Mouse (Mus musculus) CH12.LX (cell line): ENCODE results near the gene Mpzl1. TPM values are rescaled to one million over a fixed set of nuclear protein-coding genes. Genes with fewer than 3 reads are reported as not detected.

Source experiments
- DNase-seq: peaks from one replicate; pipeline ENCODE4 v3.0.0-alpha.2; 2013; ENCODE audit errors: extremely low read depth
- H3K27ac ChIP-seq: 2 replicates; pipeline ENCODE4 v1.5.1; 2012; ENCODE audit warnings: low read depth, mild to moderate bottlenecking, control low read depth, moderate library complexity; ENCODE audit not compliant: insufficient read depth
- H3K27me3 ChIP-seq: replicated peaks from 2 replicates; pipeline ENCODE3; 2012; ENCODE audit warnings: inconsistent platforms
- H3K36me3 ChIP-seq, 2 experiments: replicated peaks in 1 of 2; 2 replicates each; pipeline versions ENCODE3 to v1.6.1; 2012; ENCODE audit warnings: inconsistent platforms in 1 of 2, low read length in 1 of 2, mild to moderate bottlenecking in 1 of 2, mixed read lengths in 1 of 2, moderate library complexity in 1 of 2; ENCODE audit not compliant: control insufficient read depth in 1 of 2, insufficient read depth in 1 of 2
- H3K4me1 ChIP-seq, 2 experiments: 2 replicates each; pipeline ENCODE4 v1.6.1; 2012; ENCODE audit warnings: inconsistent platforms in 1 of 2, moderate library complexity in 1 of 2; ENCODE audit not compliant: insufficient read depth in 2 of 2, control insufficient read depth in 1 of 2
- H3K4me2 ChIP-seq: 2 replicates; pipeline ENCODE4 v1.6.1; 2012; ENCODE audit warnings: low read depth, mild to moderate bottlenecking, control low read depth; ENCODE audit not compliant: poor library complexity, insufficient read depth, severe bottlenecking
- H3K4me3 ChIP-seq, 3 experiments: fragments of 150-350 bp in 1 of 3; sonication (generic) in 1 of 3; replicated peaks in 1 of 3; 2 replicates each; pipeline versions ENCODE3 to v1.5.1; 2011 to 2012; ENCODE audit warnings: low read depth in 2 of 3, low read length in 2 of 3, mild to moderate bottlenecking in 2 of 3, moderate library complexity in 2 of 3, control low read depth in 1 of 3, improper control_type of control experiment in 1 of 3, inconsistent platforms in 1 of 3, mixed read lengths in 1 of 3; ENCODE audit not compliant: poor library complexity in 1 of 3
- H3K79me2 ChIP-seq: replicated peaks from 2 replicates; pipeline ENCODE4 v1.6.1; 2012; ENCODE audit warnings: mild to moderate bottlenecking, moderate library complexity; ENCODE audit not compliant: control insufficient read depth, poor library complexity, insufficient read depth, severe bottlenecking; ENCODE audit errors: extremely low read depth
- H3K9ac ChIP-seq: 2 replicates; pipeline ENCODE4 v1.6.1; 2012; ENCODE audit warnings: low read depth, mild to moderate bottlenecking, control low read depth, moderate library complexity; ENCODE audit not compliant: insufficient read depth
- H3K9me3 ChIP-seq: replicated peaks from 2 replicates; pipeline ENCODE3; 2012; ENCODE audit warnings: low read length, inconsistent platforms, mixed read lengths
- BHLHE40 ChIP-seq: IDR thresholded peaks from 2 replicates; pipeline ENCODE4 v1.6.1; 2011; ENCODE audit warnings: mild to moderate bottlenecking, low read depth, low read length, improper control_type of control experiment
- CHD1 ChIP-seq: IDR thresholded peaks from 2 replicates; pipeline ENCODE4 v1.6.1; 2012; ENCODE audit warnings: low read depth, low read length, improper control_type of control experiment, inconsistent platforms
- CHD2 ChIP-seq: IDR thresholded peaks from 2 replicates; pipeline ENCODE4 v1.6.1; 2011; ENCODE audit warnings: low read length, improper control_type of control experiment
- CTCF ChIP-seq, 2 experiments: IDR thresholded peaks in 1 of 2; conservative IDR thresholded peaks in 1 of 2; 2 replicates each; pipeline ENCODE4 v1.5.1; 2011 to 2012; ENCODE audit warnings: low read depth in 2 of 2, low read length in 2 of 2, improper control_type of control experiment in 1 of 2, inconsistent platforms in 1 of 2, mild to moderate bottlenecking in 1 of 2, moderate library complexity in 1 of 2
- E2F4 ChIP-seq: IDR thresholded peaks from 2 replicates; pipeline ENCODE4 v1.6.1; 2011; ENCODE audit warnings: low read depth, low read length, improper control_type of control experiment; ENCODE audit not compliant: insufficient replicate concordance
- ELF1 ChIP-seq: IDR thresholded peaks from 2 replicates; pipeline ENCODE4 v1.6.1; 2014; ENCODE audit warnings: low read depth, mild to moderate bottlenecking, inconsistent platforms, low read length, improper control_type of control experiment
- EP300 ChIP-seq: IDR thresholded peaks from 2 replicates; pipeline ENCODE4 v1.6.1; 2011; ENCODE audit warnings: low read length, improper control_type of control experiment
- ETS1 ChIP-seq: conservative IDR thresholded peaks from 2 replicates; pipeline ENCODE4 v1.6.1; 2012; ENCODE audit warnings: low read depth, mild to moderate bottlenecking, inconsistent platforms, low read length, improper control_type of control experiment, moderate library complexity
- GABPA ChIP-seq: IDR thresholded peaks from 2 replicates; pipeline ENCODE4 v1.6.1; 2012; ENCODE audit warnings: low read depth, low read length, improper control_type of control experiment, inconsistent platforms; ENCODE audit not compliant: insufficient replicate concordance
- HCFC1 ChIP-seq: IDR thresholded peaks from 2 replicates; pipeline ENCODE4 v1.6.1; 2012; ENCODE audit warnings: low read depth, mild to moderate bottlenecking, inconsistent platforms, low read length, improper control_type of control experiment
- IRF4 ChIP-seq: IDR thresholded peaks from 2 replicates; pipeline ENCODE4 v1.6.1; 2014; ENCODE audit warnings: low read depth, mild to moderate bottlenecking, inconsistent platforms, low read length, improper control_type of control experiment
- JUN ChIP-seq: IDR thresholded peaks from 2 replicates; pipeline ENCODE4 v1.6.1; 2011; ENCODE audit warnings: low read depth, mild to moderate bottlenecking, low read length, improper control_type of control experiment, moderate library complexity; ENCODE audit not compliant: insufficient read depth
- JUND ChIP-seq: conservative IDR thresholded peaks from 2 replicates; pipeline ENCODE4 v1.6.1; 2011; ENCODE audit warnings: low read depth, low read length, improper control_type of control experiment
- KAT2A ChIP-seq: IDR thresholded peaks from 2 replicates; pipeline ENCODE4 v1.6.1; 2012; ENCODE audit warnings: low read length, improper control_type of control experiment, inconsistent platforms; ENCODE audit not compliant: insufficient replicate concordance
- MAFK ChIP-seq: IDR thresholded peaks from 2 replicates; pipeline ENCODE4 v1.6.1; 2011; ENCODE audit warnings: low read length, improper control_type of control experiment; ENCODE audit not compliant: insufficient replicate concordance
- MAX ChIP-seq: IDR thresholded peaks from 2 replicates; pipeline ENCODE4 v1.6.1; 2011; ENCODE audit warnings: low read length, improper control_type of control experiment
- MAZ ChIP-seq: IDR thresholded peaks from 2 replicates; pipeline ENCODE4 v1.6.1; 2012; ENCODE audit warnings: low read depth, mild to moderate bottlenecking, inconsistent platforms, low read length, improper control_type of control experiment, moderate library complexity
- MEF2A ChIP-seq: IDR thresholded peaks from 2 replicates; pipeline ENCODE4 v1.6.1; 2014; ENCODE audit warnings: low read depth, mild to moderate bottlenecking, inconsistent platforms, low read length, improper control_type of control experiment, borderline replicate concordance
- MXI1 ChIP-seq: IDR thresholded peaks from 2 replicates; pipeline ENCODE4 v1.6.1; 2011; ENCODE audit warnings: mild to moderate bottlenecking, low read depth, low read length, improper control_type of control experiment
- MYC ChIP-seq: IDR thresholded peaks from 2 replicates; pipeline ENCODE4 v1.6.1; 2011; ENCODE audit warnings: low read depth, mild to moderate bottlenecking, improper control_type of control experiment, low read length
- NELFE ChIP-seq: IDR thresholded peaks from 2 replicates; pipeline ENCODE4 v1.6.1; 2011; ENCODE audit warnings: low read depth, low read length, improper control_type of control experiment
- NRF1 ChIP-seq: IDR thresholded peaks from 2 replicates; pipeline ENCODE4 v1.6.1; 2014; ENCODE audit warnings: low read depth, mild to moderate bottlenecking, inconsistent platforms, low read length, improper control_type of control experiment, moderate library complexity
- PAX5 ChIP-seq: IDR thresholded peaks from 2 replicates; pipeline ENCODE4 v1.6.1; 2012; ENCODE audit warnings: low read length, inconsistent platforms, mixed read lengths
- POLR2A ChIP-seq: IDR thresholded peaks from 2 replicates; pipeline ENCODE4 v1.6.1; 2011; ENCODE audit warnings: low read depth, mild to moderate bottlenecking, improper control_type of control experiment, low read length
- POLR2AphosphoS2 ChIP-seq: IDR thresholded peaks from 2 replicates; pipeline ENCODE4 v1.6.1; 2011; ENCODE audit warnings: low read depth, low read length, improper control_type of control experiment
- RAD21 ChIP-seq: IDR thresholded peaks from 2 replicates; pipeline ENCODE4 v1.6.1; 2011; ENCODE audit warnings: low read depth, mild to moderate bottlenecking, low read length, improper control_type of control experiment, moderate library complexity
- RCOR1 ChIP-seq: conservative IDR thresholded peaks from 2 replicates; pipeline ENCODE4 v1.6.1; 2012; ENCODE audit warnings: low read depth, mild to moderate bottlenecking, inconsistent platforms, low read length, improper control_type of control experiment
- SIN3A ChIP-seq: IDR thresholded peaks from 2 replicates; pipeline ENCODE4 v1.6.1; 2012; ENCODE audit warnings: low read length, improper control_type of control experiment, inconsistent platforms
- TBP ChIP-seq: conservative IDR thresholded peaks from 2 replicates; pipeline ENCODE4 v1.6.1; 2011; ENCODE audit warnings: low read depth, low read length, improper control_type of control experiment
- TCF12 ChIP-seq: IDR thresholded peaks from 2 replicates; pipeline ENCODE4 v1.6.1; 2014; ENCODE audit warnings: low read depth, mild to moderate bottlenecking, inconsistent platforms, low read length, improper control_type of control experiment
- UBTF ChIP-seq: IDR thresholded peaks from 2 replicates; pipeline ENCODE4 v1.6.1; 2012; ENCODE audit warnings: low read depth, mild to moderate bottlenecking, inconsistent platforms, low read length, improper control_type of control experiment, moderate library complexity
- ZMIZ1 ChIP-seq: IDR thresholded peaks from 2 replicates; pipeline ENCODE4 v1.6.1; 2012; ENCODE audit warnings: low read depth, mild to moderate bottlenecking, inconsistent platforms, low read length, improper control_type of control experiment
- ZNF384 ChIP-seq: IDR thresholded peaks from 2 replicates; pipeline ENCODE4 v1.6.1; 2012; ENCODE audit warnings: low read depth, low read length, improper control_type of control experiment, inconsistent platforms
- dilution Hi-C: fragments of 300-500 bp; cut with MboI; formaldehyde crosslinking; loops from 2 replicates; pipeline ENCODE4 v1.14.3; 2020; ENCODE audit warnings: low sequenced_read_pairs; ENCODE audit not compliant: extremely low pct_unique_long_range_greater_than_20kb, extremely low pct_ligation_motif_present
- in situ Hi-C: fragments of 300-500 bp; cut with MboI; formaldehyde crosslinking; loops from 3 replicates; pipeline ENCODE4 v1.14.3; 2019; ENCODE audit warnings: low sequenced_read_pairs, low pct_ligation_motif_present, low pct_unique_long_range_greater_than_20kb, mixed read lengths
- polyA plus RNA-seq: library from polyadenylated mRNA; unstranded; fragments of >175 nt; gene quantifications from 2 replicates; pipeline ENCODE4 v1.2.1, GENCODE M21; 2012; ENCODE audit warnings: low read depth; ENCODE audit not compliant: insufficient read length
- total RNA-seq, 2 experiments: library from RNA; depleted of rRNA; stranded (reverse); fragments of 300-350 nt in 1 of 2; fragments of >200 nt in 1 of 2; gene quantifications; 2 replicates each; pipeline ENCODE4 v1.2.3; 2012 to 2014

Mpzl1 gene
- total and polyA plus RNA-seq, 3 experiments, result 2.8 to 6.7 (median 6.5) TPM

DNA sequence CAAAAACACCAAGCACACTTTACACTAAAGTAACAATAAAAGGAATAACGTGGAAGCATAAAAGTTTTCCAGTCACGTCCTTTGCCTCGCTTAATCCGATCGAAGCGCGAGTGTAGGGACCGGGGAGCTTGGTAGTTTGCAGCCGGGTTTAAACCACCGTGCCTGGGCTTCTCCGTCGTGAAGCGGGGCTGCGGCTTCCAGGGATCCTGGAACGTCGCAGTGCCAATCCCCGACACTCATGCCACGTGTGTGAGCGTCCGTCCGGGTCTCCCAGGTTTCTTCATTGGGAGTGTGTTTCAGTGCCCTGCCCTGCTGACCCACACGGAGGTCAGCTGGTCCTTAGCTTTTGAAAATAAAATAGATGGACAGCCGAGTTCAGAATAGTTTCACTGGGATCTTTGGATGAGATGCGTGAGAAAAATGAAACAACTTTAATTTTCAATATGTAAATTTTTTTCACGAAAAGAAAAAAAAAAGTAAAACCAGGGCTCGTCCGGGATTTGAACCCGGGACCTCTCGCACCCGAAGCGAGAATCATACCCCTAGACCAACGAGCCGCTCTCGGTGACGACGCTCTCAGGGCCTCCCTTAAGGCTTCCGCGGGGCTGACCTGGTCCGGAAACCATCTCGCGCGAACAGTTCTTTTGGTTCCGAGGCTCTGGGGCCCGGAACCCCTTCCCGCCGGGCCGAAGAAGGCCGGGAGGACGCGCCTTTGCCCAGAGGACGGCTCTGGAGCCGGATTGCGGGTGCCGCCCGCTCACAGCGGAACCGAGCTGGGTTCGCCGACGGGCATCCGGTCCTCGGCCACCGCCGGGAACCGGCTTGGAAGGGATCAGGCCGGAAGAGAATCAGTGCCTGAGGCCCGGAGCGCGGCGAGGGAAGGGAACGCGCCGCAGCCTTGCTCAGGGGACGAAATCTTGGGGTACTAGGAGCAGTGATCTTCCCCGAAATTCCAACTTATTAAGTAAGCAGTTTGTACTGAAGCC, 7.7 kb upstream of the Mpzl1 start:
- Histone ChIP-seq H3K36me3 (peaks cover 0 to under 1% of the 10 kb centered on the region in 2 experiments), H3K27ac (peak overlapping the region; percentile 2; the same call in 1 of the 2 replicates), H3K4me1 (peaks cover 0 to 3% of the 10 kb centered on the region in 2 experiments; a peak in 1 of 4 replicates), H3K27me3 (no peaks in the 10 kb centered on the region), H3K79me2 (no peaks in the 10 kb centered on the region), H3K9ac (peak overlapping the region; percentile 74), H3K4me2 (peak overlapping the region; percentile 39; the same call in 1 of the 2 replicates), H3K9me3 (no peaks in the 10 kb centered on the region), H3K4me3 (peak overlapping the region; percentile 65 to 96 (median 69))
- no peak for TF ChIP-seq EP300
- peak; percentile 88 for TF ChIP-seq KAT2A
- no peak for TF ChIP-seq CHD1
- no peak for TF ChIP-seq RAD21
- no peak for TF ChIP-seq CTCF (conservative IDR thresholded peaks at IDR 0.05 in 1 of 2, IDR thresholded peaks at IDR 0.05 in 1 of 2; ENCODE audit: low read depth in 2 of 2, low read length in 2 of 2)
- peak; percentile 72; the same call in 1 of the 2 replicates for TF ChIP-seq NELFE
- TF ChIP-seq ZMIZ1, result no peak
- no peak for TF ChIP-seq JUND
- TF ChIP-seq MXI1, result peak; percentile 71
- TF ChIP-seq MAFK, result peak; percentile 96
- peak; percentile 55; the same call in 1 of the 2 replicates for TF ChIP-seq IRF4
- TF ChIP-seq MEF2A, result 0 out of 2 replicates have a peak, but pooled peaks have one; percentile 40
- peak; percentile 96 for TF ChIP-seq ELF1
- peak; percentile 85 for TF ChIP-seq UBTF
- peak; percentile 53; the same call in 1 of the 2 replicates for TF ChIP-seq MYC
- 0 out of 2 replicates have a peak, but pooled peaks have one; percentile 8 for TF ChIP-seq BHLHE40
- TF ChIP-seq RCOR1, result no peak
- TF ChIP-seq MAX, result peak; percentile 76
- 0 out of 2 replicates have a peak, but pooled peaks have one; percentile 35 for TF ChIP-seq POLR2AphosphoS2
- TF ChIP-seq SIN3A, result peak; percentile 64; the same call in 1 of the 2 replicates
- TF ChIP-seq TBP, result peak; percentile 99
- no peak for TF ChIP-seq JUN
- no peak for TF ChIP-seq PAX5
- TF ChIP-seq POLR2A, result peak; percentile 77
- TF ChIP-seq CHD2, result peak; percentile 89
- peak; percentile 64 for TF ChIP-seq HCFC1
- TF ChIP-seq TCF12, result peak; percentile 77
- no peak for TF ChIP-seq GABPA
- TF ChIP-seq ETS1, result no peak
- TF ChIP-seq E2F4, result peak; percentile 51; the same call in 1 of the 2 replicates
- peak; percentile 85 for TF ChIP-seq ZNF384
- peak; percentile 52; the same call in 1 of the 2 replicates for TF ChIP-seq MAZ
- peak; percentile 68 for TF ChIP-seq NRF1
- in situ Hi-C loops, result loop anchor here (25.0 kb wide), 1 partner anchor 345 kb away; no protein-coding TSS in a partner anchor
- DNase-seq, result peak; percentile 82
- dilution Hi-C loops, result no loop called here
